Mouse (Mus musculus): Measurements from ENCODE around the gene Stag2.

Gene Stag2

GRCm38 (mm10) chrX:42148788-42149556 is at the start of gene Stag2:
Gene Stag2, plus strand, starts transcription at chrX:42149317.
- peak; percentile 95 for DNase-seq (ENCODE audit: extremely low read depth, insufficient read length, low spot score)

- DNase-seq (ENCODE audit: extremely low read depth, insufficient read length, low spot score): no peak
Observed at GRCm38 (mm10) chrX:42107137-42107536, 42.0 kb upstream of the Stag2 start.

- DNase-seq (ENCODE audit: extremely low read depth, insufficient read length, low spot score): no peak
Observed at GRCm38 (mm10) chrX:42110585-42110984, 38.5 kb upstream of the Stag2 start.

GRCm38 (mm10) chrX:42119442-42120048 is 29.6 kb upstream of the Stag2 start:
- DNase-seq (ENCODE audit: extremely low read depth, insufficient read length, low spot score): no peak

- no peak for DNase-seq (ENCODE audit: extremely low read depth, insufficient read length, low spot score)
Observed at GRCm38 (mm10) chrX:42124963-42125697, 24.0 kb upstream of the Stag2 start.

- DNase-seq (ENCODE audit: extremely low read depth, insufficient read length, low spot score): peak; percentile 9
Observed at GRCm38 (mm10) chrX:42139882-42140281, 9.2 kb upstream of the Stag2 start.

GRCm38 (mm10) chrX:42142620-42143019 is 6.5 kb upstream of the Stag2 start:
- DNase-seq (ENCODE audit: extremely low read depth, insufficient read length, low spot score): no peak

GRCm38 (mm10) chrX:42143991-42144390 is 5.1 kb upstream of the Stag2 start:
- DNase-seq (ENCODE audit: extremely low read depth, insufficient read length, low spot score): no peak

GRCm38 (mm10) chrX:42148016-42148451 is 1.1 kb upstream of the Stag2 start:
- DNase-seq (ENCODE audit: extremely low read depth, insufficient read length, low spot score): no peak

- DNase-seq (ENCODE audit: extremely low read depth, insufficient read length, low spot score): peak; percentile 71
Observed at GRCm38 (mm10) chrX:42149557-42150345, 634 bp downstream of the Stag2 start.

- peak; percentile 74 for DNase-seq (ENCODE audit: extremely low read depth, insufficient read length, low spot score)
Observed at GRCm38 (mm10) chrX:42150346-42151023, 1.4 kb downstream of the Stag2 start.

- DNase-seq (ENCODE audit: extremely low read depth, insufficient read length, low spot score): no peak
Observed at GRCm38 (mm10) chrX:42151024-42151754, 2.1 kb downstream of the Stag2 start.

GRCm38 (mm10) chrX:42151903-42152369 is 2.8 kb downstream of the Stag2 start:
- DNase-seq (ENCODE audit: extremely low read depth, insufficient read length, low spot score): peak; percentile 84

- DNase-seq (ENCODE audit: extremely low read depth, insufficient read length, low spot score): no peak
Observed at GRCm38 (mm10) chrX:42153056-42153455, 3.9 kb downstream of the Stag2 start.

- no peak for DNase-seq (ENCODE audit: extremely low read depth, insufficient read length, low spot score)
Observed at GRCm38 (mm10) chrX:42165455-42165854, 16.3 kb downstream of the Stag2 start.

GRCm38 (mm10) chrX:42170811-42171210 is 21.7 kb downstream of the Stag2 start:
- no peak for DNase-seq (ENCODE audit: extremely low read depth, insufficient read length, low spot score)

- DNase-seq (ENCODE audit: extremely low read depth, insufficient read length, low spot score): no peak
Observed at GRCm38 (mm10) chrX:42187590-42187989, 38.5 kb downstream of the Stag2 start.

- no peak for DNase-seq (ENCODE audit: extremely low read depth, insufficient read length, low spot score)
Observed at GRCm38 (mm10) chrX:42188825-42189426, 39.8 kb downstream of the Stag2 start.

GRCm38 (mm10) chrX:42194608-42195007 is 45.5 kb downstream of the Stag2 start:
- no peak for DNase-seq (ENCODE audit: extremely low read depth, insufficient read length, low spot score)

Data from 3134 (cell line).